Mouse (Mus musculus): ENCODE measurements around the gene Amhr2. TPM values are rescaled to one million over a fixed set of nuclear protein-coding genes. Genes with fewer than 3 reads are reported as not detected.

Gene Amhr2
- polyA plus RNA-seq (2014; fragmentation: Nextera tagmentation; extraction: Ambion mirVana): 0.37 TPM in 1 of 2 replicates, not detected in the other

GRCm38 (mm10) chr15:102445146-102445545 is at the start of gene Amhr2:
Amhr2 (plus strand) TSS chr15:102445367.
- Histone ChIP-seq H3K4me2 (no peak within 1 kb of the TSS), H3K27ac (ENCODE audit: low read depth, low read length) (no peak within 1 kb of the TSS), H3K4me3 (ENCODE audit: low read depth, low read length) (no peak within 1 kb of the TSS), H3K27me3 (ENCODE audit: control insufficient read depth, insufficient read depth, low read length) (no peaks in the 10 kb centered on the region), H3K36me3 (ENCODE audit: control insufficient read depth, insufficient read depth, low read length) (no peaks in the 10 kb centered on the region), H3K9ac (ENCODE audit: low read length) (no peak within 1 kb of the TSS), H3K4me1 (ENCODE audit: control insufficient read depth, insufficient read depth, low read length) (no peaks in the 10 kb centered on the region), H3K9me3 (ENCODE audit: control insufficient read depth, low read length) (no peaks in the 10 kb centered on the region)
- ATAC-seq (ENCODE audit: low FRiP score) (no peak), DNase-seq (ENCODE audit: low spot score, missing footprints) (no peak)
- 71% methylated on average over 8 of the region's 8 CpGs for WGBS

DNA sequence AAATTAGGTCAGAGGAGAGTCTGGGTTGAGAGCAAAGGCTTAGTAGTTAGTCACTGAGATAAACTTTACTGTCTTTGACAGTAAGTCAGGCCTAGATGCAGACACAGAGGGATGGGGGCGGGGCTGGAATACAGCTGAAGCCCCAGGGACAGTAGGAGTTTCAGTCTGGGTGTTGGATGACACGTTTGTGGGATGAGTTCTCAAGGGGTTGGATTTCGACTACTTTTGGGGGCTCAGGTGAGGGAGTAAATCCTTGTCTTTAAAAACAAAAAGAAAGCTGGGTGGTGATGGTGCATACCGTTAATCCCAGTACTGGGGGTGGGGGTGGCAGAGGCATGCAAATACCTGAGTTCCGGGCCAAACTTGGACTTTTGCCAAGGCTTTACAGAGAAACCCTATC is 46.5 kb upstream of the Amhr2 start:
- Histone ChIP-seq H3K36me3 (ENCODE audit: control insufficient read depth, insufficient read depth, low read length) (no peaks in the 10 kb centered on the region), H3K9me3 (ENCODE audit: control insufficient read depth, low read length) (no peaks in the 10 kb centered on the region), H3K4me3 (ENCODE audit: low read depth, low read length) (no peak overlapping the region), H3K27ac (ENCODE audit: low read depth, low read length) (no peak overlapping the region), H3K4me1 (ENCODE audit: control insufficient read depth, insufficient read depth, low read length) (peaks cover 17% of the 10 kb centered on the region), H3K9ac (ENCODE audit: low read length) (no peak overlapping the region), H3K4me2 (no peak overlapping the region), H3K27me3 (ENCODE audit: control insufficient read depth, insufficient read depth, low read length) (peaks cover 6% of the 10 kb centered on the region; the same call in 1 of the 2 replicates)
- 14% methylated on average over 5 of the region's 5 CpGs for WGBS
- DNase-seq (ENCODE audit: low spot score, missing footprints) (no peak), ATAC-seq (ENCODE audit: low FRiP score) (no peak)

DNA sequence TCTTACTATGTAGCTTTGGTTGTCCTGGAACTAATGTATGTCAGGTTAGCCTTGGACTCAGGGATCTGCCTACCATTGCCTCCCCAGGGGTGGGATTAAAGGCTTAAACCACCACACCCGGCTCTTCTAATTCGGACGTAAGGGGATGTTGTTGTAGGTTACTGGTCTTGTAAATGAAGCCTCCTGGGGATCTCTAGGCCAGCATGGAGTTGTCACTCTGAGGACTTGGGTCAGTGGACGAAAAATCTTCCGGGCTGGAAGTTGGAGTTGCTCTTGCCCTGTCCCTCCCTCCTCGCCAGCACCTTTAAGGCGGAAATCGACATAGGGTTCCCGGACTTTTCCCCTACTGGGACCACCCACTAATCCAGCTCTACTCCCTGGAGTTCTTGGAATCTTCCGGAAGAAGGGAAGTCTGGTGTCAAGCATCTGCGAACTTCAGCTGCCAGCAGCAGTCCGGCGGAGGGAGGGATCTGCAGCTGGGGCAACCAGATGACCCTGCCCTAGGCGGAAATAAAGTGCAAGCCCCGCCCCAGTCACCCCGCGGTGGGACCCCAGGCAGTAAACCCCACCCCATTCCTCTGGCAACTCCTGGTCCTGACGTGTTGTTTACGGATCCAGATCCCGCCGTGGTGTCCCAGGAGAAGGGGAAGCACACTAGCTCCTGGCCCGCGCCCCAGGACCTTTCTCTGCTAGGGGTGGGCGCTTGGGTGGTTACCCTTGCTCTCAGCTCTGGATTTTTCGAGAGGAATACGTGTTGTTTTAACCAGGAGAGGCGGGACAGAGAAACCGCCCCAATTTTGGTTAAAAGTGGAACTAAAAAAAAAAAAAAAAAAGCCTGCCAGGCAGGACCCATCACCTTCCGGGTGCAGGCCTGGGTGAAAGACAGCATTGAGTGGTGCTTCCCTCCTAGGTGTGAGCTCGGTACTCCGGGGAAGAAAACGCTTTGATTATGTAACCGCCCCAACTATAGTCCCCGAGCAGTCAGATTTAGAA is 45.6 kb upstream of the Amhr2 start:
- Histone ChIP-seq H3K9ac (ENCODE audit: low read length) (peak overlapping the region; percentile 64), H3K4me1 (ENCODE audit: control insufficient read depth, insufficient read depth, low read length) (peaks cover 15% of the 10 kb centered on the region), H3K4me3 (ENCODE audit: low read depth, low read length) (peak overlapping the region; percentile 34), H3K27ac (ENCODE audit: low read depth, low read length) (no peak overlapping the region; the same call in 1 of the 2 replicates), H3K4me2 (peak overlapping the region; percentile 70), H3K9me3 (ENCODE audit: control insufficient read depth, low read length) (no peaks in the 10 kb centered on the region), H3K27me3 (ENCODE audit: control insufficient read depth, insufficient read depth, low read length) (peaks cover 6% of the 10 kb centered on the region; the same call in 1 of the 2 replicates), H3K36me3 (ENCODE audit: control insufficient read depth, insufficient read depth, low read length) (no peaks in the 10 kb centered on the region)
- ATAC-seq (ENCODE audit: low FRiP score) (peak; percentile 80), DNase-seq (ENCODE audit: low spot score, missing footprints) (peak; percentile 95)
- 4% methylated on average over 34 of the region's 34 CpGs for WGBS

DNA sequence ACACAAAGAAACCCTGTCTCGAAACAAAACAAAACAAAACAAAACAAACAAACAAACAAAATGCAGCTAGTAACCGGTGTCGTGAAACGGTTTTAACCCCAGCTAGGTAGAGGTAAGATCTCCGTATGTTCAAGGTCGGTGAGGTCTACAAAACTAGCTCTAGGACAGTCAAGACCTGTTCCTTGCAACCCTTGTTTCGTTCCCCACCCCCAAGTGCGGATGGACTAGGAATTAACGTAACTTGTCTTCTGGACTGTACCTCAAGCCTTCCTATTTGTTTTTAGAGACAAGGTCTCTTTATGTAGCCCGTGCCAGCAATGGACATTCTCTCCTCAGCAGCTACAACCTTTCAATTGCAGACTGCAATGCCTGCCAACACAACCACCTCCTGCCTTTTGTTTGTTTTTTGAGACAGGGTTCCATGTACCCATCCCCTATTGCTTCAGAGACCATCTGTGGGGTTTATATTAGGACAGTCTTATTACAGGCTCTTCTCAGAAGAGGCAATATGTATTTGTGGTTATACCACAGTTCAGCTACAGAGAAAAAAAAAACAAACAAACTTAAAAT is 44.6 kb upstream of the Amhr2 start:
- H3K9ac ChIP-seq (ENCODE audit: low read length): no peak overlapping the region; the same call in 1 of the 2 replicates
- no peak overlapping the region for H3K27ac ChIP-seq (ENCODE audit: low read depth, low read length)
- H3K4me1 ChIP-seq (ENCODE audit: control insufficient read depth, insufficient read depth, low read length): peaks cover 15% of the 10 kb centered on the region
- DNase-seq (ENCODE audit: low spot score, missing footprints) (no peak), ATAC-seq (ENCODE audit: low FRiP score) (no peak)
- no peaks in the 10 kb centered on the region for H3K36me3 ChIP-seq (ENCODE audit: control insufficient read depth, insufficient read depth, low read length)
- no peaks in the 10 kb centered on the region for H3K9me3 ChIP-seq (ENCODE audit: control insufficient read depth, low read length)
- no peak overlapping the region for H3K4me2 ChIP-seq
- H3K4me3 ChIP-seq (ENCODE audit: low read depth, low read length): no peak overlapping the region
- 77% methylated on average over 10 of the region's 10 CpGs for WGBS
- peaks cover 6% of the 10 kb centered on the region; the same call in 1 of the 2 replicates for H3K27me3 ChIP-seq (ENCODE audit: control insufficient read depth, insufficient read depth, low read length)

DNA sequence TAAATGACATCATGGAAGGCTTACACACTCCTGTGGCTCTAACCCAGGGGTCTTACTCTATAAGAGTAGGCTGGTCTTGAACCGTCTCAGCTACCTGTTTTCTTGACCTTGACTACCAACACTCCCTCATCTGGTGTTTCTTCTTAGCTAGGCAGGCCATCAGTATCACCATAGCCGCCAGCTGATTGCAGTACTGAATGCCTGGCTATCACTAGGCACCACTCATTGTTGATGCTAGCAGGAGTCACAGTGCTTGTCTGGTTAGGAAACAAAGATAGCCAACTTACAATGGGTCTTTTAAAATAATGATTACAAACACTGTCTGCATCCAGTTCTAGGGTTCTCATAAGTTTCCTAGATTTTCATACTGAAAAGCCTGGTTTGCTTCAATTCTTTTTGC is 43.9 kb upstream of the Amhr2 start:
- peaks cover 3% of the 10 kb centered on the region; the same call in 1 of the 2 replicates for H3K27me3 ChIP-seq (ENCODE audit: control insufficient read depth, insufficient read depth, low read length)
- no peak overlapping the region for H3K27ac ChIP-seq (ENCODE audit: low read depth, low read length)
- 74% methylated on average over 2 of the region's 2 CpGs for WGBS
- no peaks in the 10 kb centered on the region for H3K9me3 ChIP-seq (ENCODE audit: control insufficient read depth, low read length)
- no peaks in the 10 kb centered on the region for H3K36me3 ChIP-seq (ENCODE audit: control insufficient read depth, insufficient read depth, low read length)
- H3K4me1 ChIP-seq (ENCODE audit: control insufficient read depth, insufficient read depth, low read length): peaks cover 15% of the 10 kb centered on the region
- H3K9ac ChIP-seq (ENCODE audit: low read length): no peak overlapping the region
- H3K4me3 ChIP-seq (ENCODE audit: low read depth, low read length): no peak overlapping the region
- no peak overlapping the region for H3K4me2 ChIP-seq
- DNase-seq (ENCODE audit: low spot score, missing footprints) (no peak), ATAC-seq (ENCODE audit: low FRiP score) (no peak)

- 96% methylated on average over 3 of the region's 3 CpGs for WGBS
- Histone ChIP-seq H3K27ac (ENCODE audit: low read depth, low read length) (no peak overlapping the region), H3K36me3 (ENCODE audit: control insufficient read depth, insufficient read depth, low read length) (no peaks in the 10 kb centered on the region), H3K4me1 (ENCODE audit: control insufficient read depth, insufficient read depth, low read length) (peaks cover 18% of the 10 kb centered on the region), H3K4me2 (no peak overlapping the region), H3K4me3 (ENCODE audit: low read depth, low read length) (no peak overlapping the region), H3K9me3 (ENCODE audit: control insufficient read depth, low read length) (no peaks in the 10 kb centered on the region), H3K27me3 (ENCODE audit: control insufficient read depth, insufficient read depth, low read length) (peaks cover 3% of the 10 kb centered on the region; the same call in 1 of the 2 replicates), H3K9ac (ENCODE audit: low read length) (no peak overlapping the region)
- ATAC-seq (ENCODE audit: low FRiP score) (no peak), DNase-seq (ENCODE audit: low spot score, missing footprints) (no peak)
These were observed 43.0 kb upstream of the Amhr2 start for GRCm38 (mm10) chr15:102402210-102402609.

DNA sequence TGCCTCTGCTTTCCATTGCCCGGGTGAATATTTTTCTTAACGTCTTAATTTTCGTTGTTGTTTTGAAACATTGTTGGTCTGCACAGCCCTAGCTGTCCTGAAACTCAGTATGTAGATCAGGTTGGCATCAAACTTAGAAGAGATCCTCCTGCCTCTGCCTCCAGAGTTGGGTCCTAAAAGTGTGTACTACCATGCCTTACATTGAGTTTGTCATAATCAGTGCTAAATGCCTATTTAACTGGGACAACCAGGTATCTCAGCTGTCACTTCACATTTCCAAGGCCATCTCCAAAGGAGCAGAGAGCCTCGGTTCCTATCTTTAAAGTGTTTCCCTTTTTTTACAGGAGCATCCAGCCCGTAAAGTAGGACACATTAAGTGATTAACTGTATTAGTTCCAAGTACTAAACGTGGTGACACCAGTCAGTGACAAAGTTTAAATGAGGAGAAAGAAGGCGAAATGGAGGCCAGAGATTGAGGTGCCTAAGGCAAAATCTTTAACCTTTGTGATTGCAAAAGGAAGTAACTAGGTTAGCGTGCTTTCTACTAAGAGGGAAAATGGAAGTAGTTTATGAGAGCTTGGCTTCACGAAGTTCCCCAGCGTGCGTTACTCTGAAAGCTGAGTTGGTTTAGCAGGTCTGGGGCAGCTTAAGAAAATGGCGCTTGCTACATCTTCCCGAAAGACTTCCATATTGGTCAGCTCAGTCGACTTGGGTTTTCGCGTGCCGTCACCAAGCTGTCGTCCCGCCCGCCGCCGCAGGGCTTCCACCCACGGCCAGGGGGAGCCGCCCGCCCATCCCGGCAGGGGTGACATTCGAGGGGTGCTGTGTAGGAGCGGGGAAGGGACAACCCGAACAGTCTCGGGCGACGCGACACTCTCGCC is 40.3 kb upstream of the Amhr2 start:
- H3K4me2 ChIP-seq: peak overlapping the region; percentile 71
- H3K27me3 ChIP-seq (ENCODE audit: control insufficient read depth, insufficient read depth, low read length): no peaks in the 10 kb centered on the region
- H3K27ac ChIP-seq (ENCODE audit: low read depth, low read length): peak overlapping the region; percentile 99
- H3K9ac ChIP-seq (ENCODE audit: low read length): peak overlapping the region; percentile 87
- peaks cover 23% of the 10 kb centered on the region for H3K4me1 ChIP-seq (ENCODE audit: control insufficient read depth, insufficient read depth, low read length)
- 17% methylated on average over 34 of the region's 34 CpGs for WGBS
- peak overlapping the region; percentile 94 for H3K4me3 ChIP-seq (ENCODE audit: low read depth, low read length)
- H3K36me3 ChIP-seq (ENCODE audit: control insufficient read depth, insufficient read depth, low read length): peaks cover 18% of the 10 kb centered on the region
- no peaks in the 10 kb centered on the region for H3K9me3 ChIP-seq (ENCODE audit: control insufficient read depth, low read length)
- ATAC-seq (ENCODE audit: low FRiP score): no peak
- no peak for DNase-seq (ENCODE audit: low spot score, missing footprints)

- Histone ChIP-seq H3K27ac (ENCODE audit: low read depth, low read length) (peak within 1 kb of the TSS; percentile 99), H3K36me3 (ENCODE audit: control insufficient read depth, insufficient read depth, low read length) (peaks cover 26% of the 10 kb centered on the region), H3K9ac (ENCODE audit: low read length) (peak within 1 kb of the TSS; percentile 95), H3K4me2 (peak within 1 kb of the TSS; percentile 71), H3K9me3 (ENCODE audit: control insufficient read depth, low read length) (no peaks in the 10 kb centered on the region), H3K27me3 (ENCODE audit: control insufficient read depth, insufficient read depth, low read length) (no peaks in the 10 kb centered on the region), H3K4me3 (ENCODE audit: low read depth, low read length) (peak within 1 kb of the TSS; percentile 94), H3K4me1 (ENCODE audit: control insufficient read depth, insufficient read depth, low read length) (peaks cover 26% of the 10 kb centered on the region)
- DNase-seq (ENCODE audit: low spot score, missing footprints): peak; percentile 99
- WGBS: under 1% methylated on average over 37 of the region's 38 CpGs
- peak; percentile 98 for ATAC-seq (ENCODE audit: low FRiP score)
These were observed 39.5 kb upstream of the Amhr2 start, which contains the start of gene Sp1 for GRCm38 (mm10) chr15:102405489-102406195. Sp1 (plus strand) TSS chr15:102406143.
